Mouse (Mus musculus) kidney, embryonic 14.5 days (tissue): ENCODE measurements around the gene Tnfrsf19. TPM values are rescaled to one million over a fixed set of nuclear protein-coding genes. Genes with fewer than 3 reads are reported as not detected.
A peak's percentile ranks its signal among the peaks of the same experiment; 100 is the strongest.

Experiments used
- ATAC-seq: fragments of 200-750 bp; cut with Nextera tagmentation; 2 replicates; pipeline ENCODE4 v1.8.0; 2017; ENCODE audit warnings: moderate number of reproducible peaks, mild to moderate bottlenecking, moderate TSS enrichment, moderate library complexity; ENCODE audit not compliant: low FRiP score, low TSS enrichment
- H3K27ac ChIP-seq: fragments of 300-500 bp; sonication (generic); 2 replicates; pipeline ENCODE4 v1.5.1; 2014; ENCODE audit warnings: low read depth, mild to moderate bottlenecking, low read length, moderate library complexity, mixed read lengths
- H3K27me3 ChIP-seq: fragments of 300-500 bp; sonication (generic); 2 replicates; pipeline ENCODE4 v1.6.1; 2014; ENCODE audit warnings: mild to moderate bottlenecking, low read length; ENCODE audit not compliant: control insufficient read depth, insufficient read depth
- H3K36me3 ChIP-seq: fragments of 300-500 bp; sonication (generic); 2 replicates; pipeline ENCODE4 v1.6.1; 2014; ENCODE audit warnings: low read length, mixed read lengths; ENCODE audit not compliant: control insufficient read depth, insufficient read depth
- H3K4me1 ChIP-seq: fragments of 300-500 bp; sonication (generic); 2 replicates; pipeline ENCODE4 v1.6.1; 2014; ENCODE audit warnings: low read length, mixed read lengths; ENCODE audit not compliant: control insufficient read depth, insufficient read depth
- H3K4me2 ChIP-seq: fragments of 300-500 bp; sonication (generic); replicated peaks from 2 replicates; pipeline ENCODE4 v1.6.1; 2014; ENCODE audit warnings: low read depth, mild to moderate bottlenecking, low read length
- H3K4me3 ChIP-seq: fragments of 300-500 bp; sonication (generic); 2 replicates; pipeline ENCODE4 v1.5.1; 2014; ENCODE audit warnings: mild to moderate bottlenecking, low read length
- H3K9ac ChIP-seq: fragments of 300-500 bp; sonication (generic); 2 replicates; pipeline ENCODE4 v1.6.1; 2014; ENCODE audit warnings: low read depth, mild to moderate bottlenecking, low read length, moderate library complexity
- H3K9me3 ChIP-seq: fragments of 300-500 bp; sonication (generic); 2 replicates; pipeline ENCODE4 v1.6.1; 2016; ENCODE audit warnings: low read length; ENCODE audit not compliant: control insufficient read depth
- WGBS: fragments of 180-500 bp; shearing (Covaris S2); extraction: QIAGEN DNeasy Blood & Tissue Kit; methylation state at CpG from one replicate; pipeline ENCODE4 v1.1.7; 2014; 5-methylcytosine and 5-hydroxymethylcytosine counted together
- polyA plus RNA-seq: library from polyadenylated mRNA; unstranded; fragments of >200 nt; fragmentation: Nextera tagmentation; extraction: Ambion mirVana; gene quantifications from 2 replicates; pipeline ENCODE4 v1.2.1, GENCODE M21; 2014

Tnfrsf19 gene
- polyA plus RNA-seq, 1 experiment from 2014 or later, result 23.2 TPM

GRCm38 (mm10) chr14:61037321-61038081 is 8.8 kb downstream of the Tnfrsf19 start:
- Histone ChIP-seq H3K4me3 (peak overlapping the region; percentile 55), H3K9ac (peak overlapping the region; percentile 56), H3K27ac (no peak overlapping the region), H3K36me3 (no peaks in the 10 kb centered on the region), H3K27me3 (no peaks in the 10 kb centered on the region), H3K9me3 (no peaks in the 10 kb centered on the region), H3K4me2 (peak overlapping the region; percentile 96), H3K4me1 (no peaks in the 10 kb centered on the region)
- ATAC-seq, result peak; percentile 94
- under 1% methylated on average over 40 of the region's 40 CpGs for WGBS

GRCm38 (mm10) chr14:61030366-61030765 is 15.9 kb downstream of the Tnfrsf19 start:
- no peak overlapping the region for H3K4me2 ChIP-seq
- H3K4me3 ChIP-seq, result no peak overlapping the region
- no peaks in the 10 kb centered on the region for H3K4me1 ChIP-seq
- H3K9me3 ChIP-seq, result no peaks in the 10 kb centered on the region
- ATAC-seq, result no peak
- no peak overlapping the region for H3K9ac ChIP-seq
- WGBS, result 96% methylated on average over 6 of the region's 6 CpGs
- H3K27me3 ChIP-seq, result no peaks in the 10 kb centered on the region
- no peaks in the 10 kb centered on the region for H3K36me3 ChIP-seq
- H3K27ac ChIP-seq, result no peak overlapping the region

- Histone ChIP-seq H3K27me3 (no peaks in the 10 kb centered on the region), H3K9me3 (no peaks in the 10 kb centered on the region), H3K4me1 (no peaks in the 10 kb centered on the region), H3K4me3 (no peak overlapping the region), H3K27ac (no peak overlapping the region), H3K4me2 (no peak overlapping the region), H3K9ac (no peak overlapping the region), H3K36me3 (no peaks in the 10 kb centered on the region)
- ATAC-seq, result no peak
- WGBS, result 90% methylated on average over 7 of the region's 7 CpGs
Measured at GRCm38 (mm10) chr14:61024006-61024405, 22.3 kb downstream of the Tnfrsf19 start.

- H3K4me1 ChIP-seq, result no peaks in the 10 kb centered on the region
- no peak overlapping the region for H3K27ac ChIP-seq
- H3K27me3 ChIP-seq, result no peaks in the 10 kb centered on the region
- H3K36me3 ChIP-seq, result no peaks in the 10 kb centered on the region
- ATAC-seq, result no peak
- no peak overlapping the region for H3K4me3 ChIP-seq
- H3K9me3 ChIP-seq, result no peaks in the 10 kb centered on the region
- H3K9ac ChIP-seq, result no peak overlapping the region
- H3K4me2 ChIP-seq, result no peak overlapping the region
- WGBS, result 73% methylated on average over 1 of the region's 1 CpGs
Measured at GRCm38 (mm10) chr14:61022383-61022782, 23.9 kb downstream of the Tnfrsf19 start.

GRCm38 (mm10) chr14:61020968-61021367 is 25.3 kb downstream of the Tnfrsf19 start:
- 63% methylated on average over 2 of the region's 2 CpGs for WGBS
- Histone ChIP-seq H3K36me3 (no peaks in the 10 kb centered on the region), H3K9ac (no peak overlapping the region), H3K27me3 (no peaks in the 10 kb centered on the region), H3K27ac (no peak overlapping the region), H3K4me2 (no peak overlapping the region), H3K4me3 (no peak overlapping the region), H3K9me3 (no peaks in the 10 kb centered on the region), H3K4me1 (no peaks in the 10 kb centered on the region)
- ATAC-seq, result no peak

GRCm38 (mm10) chr14:61019880-61020279 is 26.4 kb downstream of the Tnfrsf19 start:
- Histone ChIP-seq H3K9me3 (no peaks in the 10 kb centered on the region), H3K4me3 (no peak overlapping the region), H3K36me3 (no peaks in the 10 kb centered on the region), H3K9ac (no peak overlapping the region), H3K27ac (no peak overlapping the region), H3K27me3 (no peaks in the 10 kb centered on the region), H3K4me2 (no peak overlapping the region), H3K4me1 (no peaks in the 10 kb centered on the region)
- WGBS, result 86% methylated on average over 1 of the region's 1 CpGs
- ATAC-seq, result no peak

GRCm38 (mm10) chr14:61014544-61014943 is 31.7 kb downstream of the Tnfrsf19 start:
- no peak overlapping the region for H3K27ac ChIP-seq
- no peak overlapping the region for H3K4me2 ChIP-seq
- H3K4me1 ChIP-seq, result peaks cover 9% of the 10 kb centered on the region; the same call in 1 of the 2 replicates
- WGBS, result 42% methylated on average over 15 of the region's 15 CpGs
- no peak for ATAC-seq
- no peak overlapping the region for H3K9ac ChIP-seq
- H3K4me3 ChIP-seq, result no peak overlapping the region
- no peaks in the 10 kb centered on the region for H3K27me3 ChIP-seq
- no peaks in the 10 kb centered on the region for H3K36me3 ChIP-seq
- H3K9me3 ChIP-seq, result no peaks in the 10 kb centered on the region

GRCm38 (mm10) chr14:61012397-61012931 is 33.8 kb downstream of the Tnfrsf19 start:
- peak overlapping the region; percentile 25; the same call in 1 of the 2 replicates for H3K9ac ChIP-seq

GRCm38 (mm10) chr14:61011621-61012174 is 34.6 kb downstream of the Tnfrsf19 start:
- Histone ChIP-seq H3K9me3 (no peaks in the 10 kb centered on the region), H3K9ac (no peak overlapping the region), H3K27me3 (no peaks in the 10 kb centered on the region), H3K27ac (no peak overlapping the region), H3K36me3 (no peaks in the 10 kb centered on the region), H3K4me1 (peaks cover 9% of the 10 kb centered on the region; the same call in 1 of the 2 replicates), H3K4me3 (no peak overlapping the region), H3K4me2 (no peak overlapping the region)
- ATAC-seq, result no peak
- WGBS, result 91% methylated on average over 8 of the region's 8 CpGs

More at GRCm38 (mm10) chr14:61012397-61012931, 33.8 kb downstream of the Tnfrsf19 start:
- no peaks in the 10 kb centered on the region for H3K9me3 ChIP-seq
- peak overlapping the region; percentile 83 for H3K27ac ChIP-seq
- H3K27me3 ChIP-seq, result no peaks in the 10 kb centered on the region
- peak overlapping the region; percentile 50 for H3K4me2 ChIP-seq
- peaks cover 9% of the 10 kb centered on the region; the same call in 1 of the 2 replicates for H3K4me1 ChIP-seq
- under 1% methylated on average over 17 of the region's 17 CpGs for WGBS
- ATAC-seq, result peak; percentile 94
- H3K36me3 ChIP-seq, result no peaks in the 10 kb centered on the region
- peak overlapping the region; percentile 28 for H3K4me3 ChIP-seq
